Mouse (Mus musculus) left cerebral cortex, adult 18-20 months (tissue): ENCODE data around the gene Rnf144b. TPM values are rescaled to one million over a fixed set of nuclear protein-coding genes. Genes with fewer than 3 reads are reported as not detected.
A peak's percentile ranks its signal among the peaks of the same experiment; 100 is the strongest.

Experiments
- DNase-seq, 2 experiments: peaks; one replicate each; pipeline ENCODE4 v3.0.0; 2021 to 2022; ENCODE audit warnings: low spot score in 2 of 2, mixed read lengths in 1 of 2
- total RNA-seq, 2 experiments: library from RNA; stranded (reverse); gene quantifications; 2 replicates each; pipeline ENCODE4 v1.2.3; 2021

Gene Rnf144b
- total RNA-seq, 2 experiments from 2014 or later, result 22.5 to 26.3 TPM

GRCm38 (mm10) chr13:47170811-47171555 lies 48.5 kb downstream of the Rnf144b start:
- no peak for DNase-seq

GRCm38 (mm10) chr13:47172891-47173290 lies 50.4 kb downstream of the Rnf144b start:
- DNase-seq, result no peak

DNA sequence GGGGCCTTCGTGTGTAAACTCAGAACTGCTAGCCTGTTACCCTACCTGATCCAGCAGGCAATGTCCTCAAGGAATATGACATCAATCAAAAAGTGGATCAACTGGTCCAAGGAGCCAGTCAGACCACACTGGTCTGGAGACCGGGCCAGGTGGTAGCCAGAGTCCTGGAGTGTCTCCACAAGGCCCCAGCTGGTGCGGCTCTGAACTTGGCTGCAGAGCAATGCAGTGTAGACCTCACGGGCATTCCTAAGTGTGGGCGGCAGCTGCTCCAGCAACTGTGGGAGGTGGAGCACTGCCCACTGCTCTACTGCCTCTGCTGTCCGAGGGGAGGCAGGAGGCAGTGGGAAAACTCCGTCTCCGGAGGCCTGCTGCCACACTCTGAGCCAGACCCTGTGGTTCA lies 55.7 kb downstream of the Rnf144b start:
- DNase-seq, result no peak

- no peak for DNase-seq
Measured at GRCm38 (mm10) chr13:47180776-47181175, 58.3 kb downstream of the Rnf144b start.

DNA sequence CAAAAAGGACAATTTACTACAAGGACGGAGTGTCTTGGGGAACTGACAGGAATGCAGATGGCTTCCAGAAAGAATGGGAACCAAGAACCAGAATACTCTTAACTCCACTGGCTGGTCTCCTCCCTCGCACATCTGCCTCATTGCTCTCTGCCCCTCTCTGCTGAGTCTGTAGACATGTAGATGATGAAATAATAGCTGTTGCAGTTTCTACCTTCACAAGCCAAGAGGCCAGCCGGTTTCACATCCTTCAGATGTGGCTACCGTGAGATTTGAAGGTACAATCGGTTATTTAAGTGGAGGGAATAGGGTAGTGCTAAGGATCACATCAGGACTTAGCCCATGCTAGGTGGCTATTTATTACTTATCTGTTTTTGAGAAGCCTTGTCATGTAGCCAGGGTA lies 59.9 kb downstream of the Rnf144b start:
- DNase-seq, result no peak

GRCm38 (mm10) chr13:47183033-47183730 lies 60.7 kb downstream of the Rnf144b start:
- no peak for DNase-seq

DNA sequence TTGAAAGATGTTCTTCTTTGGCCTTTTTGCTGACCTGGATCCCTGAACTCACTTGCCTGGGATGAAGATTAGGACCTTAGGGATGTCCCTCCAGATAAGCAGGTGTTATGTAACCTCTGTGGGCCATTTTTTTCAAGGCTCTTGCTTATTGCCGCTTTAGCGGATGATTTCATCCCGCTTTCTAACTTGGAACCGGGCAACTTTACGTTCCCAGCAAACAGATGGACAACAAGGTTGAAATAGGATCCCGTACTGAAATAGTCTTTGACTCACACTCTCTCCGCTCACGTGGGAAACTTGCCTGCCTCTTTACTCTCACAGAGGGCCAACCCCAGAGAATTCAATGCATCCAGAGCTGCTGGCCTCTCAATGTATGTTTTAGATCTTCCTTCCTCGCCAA lies 61.3 kb downstream of the Rnf144b start:
- peak; percentile 49 to 51 for DNase-seq

DNA sequence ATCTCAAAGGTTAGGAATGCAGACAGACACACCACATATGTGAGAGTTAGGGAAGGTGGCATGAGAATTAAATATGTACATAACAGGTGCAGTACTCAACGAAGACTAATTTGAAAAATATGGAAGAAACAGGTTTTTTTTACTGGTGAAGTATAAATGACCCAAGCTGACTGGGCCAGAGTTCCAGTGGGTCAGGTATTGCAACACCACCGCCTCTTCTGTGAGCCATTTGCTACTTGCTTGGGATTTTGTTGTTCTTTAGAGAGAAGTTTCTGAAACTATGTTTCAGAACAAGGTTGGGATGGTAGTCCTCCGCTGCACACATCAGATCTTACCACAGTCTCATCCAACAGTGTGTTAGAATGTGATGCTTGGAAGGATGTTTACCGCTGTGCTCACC lies 65.4 kb downstream of the Rnf144b start:
- DNase-seq, result no peak

DNA sequence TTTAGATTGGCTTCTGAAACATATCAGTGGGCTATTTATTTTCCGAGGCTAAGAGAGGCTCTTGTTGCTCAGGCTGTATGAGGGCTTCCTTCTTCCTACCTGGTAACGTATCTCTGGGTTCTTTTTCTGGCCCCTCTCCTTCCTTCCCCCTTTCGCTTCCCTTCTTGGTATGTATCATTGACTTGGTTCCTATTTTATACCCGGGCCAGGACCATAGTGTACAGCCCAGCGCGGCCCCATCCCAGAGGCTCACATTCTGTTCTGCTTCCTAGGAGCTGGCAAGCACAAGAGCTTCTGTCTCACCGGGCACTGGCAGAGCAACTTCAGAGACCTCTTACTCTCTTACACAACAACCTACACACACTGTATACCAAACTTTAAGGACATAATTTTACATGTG lies 67.5 kb downstream of the Rnf144b start:
- no peak for DNase-seq

DNA sequence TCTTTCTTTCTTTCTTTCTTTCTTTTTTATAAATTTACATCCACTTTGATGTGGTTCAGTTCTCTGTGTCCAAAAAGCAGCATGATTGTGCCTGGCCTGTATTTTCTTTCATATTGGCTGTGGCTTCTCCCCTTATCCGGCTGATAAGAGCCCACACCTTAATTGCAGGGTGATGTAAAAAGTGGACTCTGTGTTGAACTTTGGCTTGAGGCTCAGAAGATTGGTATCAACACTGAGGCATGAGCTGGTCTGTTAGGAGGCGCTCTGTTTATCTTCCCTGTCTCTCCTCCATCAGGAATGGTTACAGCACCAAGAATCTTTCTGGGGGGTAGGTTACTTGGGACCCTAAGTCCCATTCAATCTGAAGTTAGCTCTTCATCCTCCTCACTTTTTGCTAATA lies 69.7 kb downstream of the Rnf144b start:
- no peak for DNase-seq

GRCm38 (mm10) chr13:47192771-47193170 lies 70.3 kb downstream of the Rnf144b start:
- DNase-seq, result no peak

- DNase-seq, result peak; percentile 54 to 73
Measured at GRCm38 (mm10) chr13:47193326-47194153, 71.1 kb downstream of the Rnf144b start.

DNA sequence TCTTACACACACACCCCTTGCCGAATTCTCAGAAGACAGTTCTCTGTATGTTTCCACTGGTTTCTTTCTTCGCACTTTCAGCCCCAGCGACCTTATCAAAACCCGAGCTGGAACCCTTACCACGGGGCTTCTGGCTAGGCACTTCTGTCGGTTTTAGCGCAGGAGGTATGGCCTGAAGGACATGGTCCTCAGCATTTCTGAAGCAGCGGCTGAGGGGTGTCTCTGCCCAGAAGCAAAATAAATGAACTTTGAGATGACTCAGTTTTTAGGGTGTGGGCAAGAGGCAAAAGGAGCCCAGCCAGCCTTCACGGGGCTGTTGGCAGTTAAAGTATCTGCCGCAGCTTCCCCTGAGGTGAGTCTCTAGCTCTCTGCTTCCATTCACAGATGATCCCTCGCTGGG lies 72.2 kb downstream of the Rnf144b start:
- no peak for DNase-seq

DNA sequence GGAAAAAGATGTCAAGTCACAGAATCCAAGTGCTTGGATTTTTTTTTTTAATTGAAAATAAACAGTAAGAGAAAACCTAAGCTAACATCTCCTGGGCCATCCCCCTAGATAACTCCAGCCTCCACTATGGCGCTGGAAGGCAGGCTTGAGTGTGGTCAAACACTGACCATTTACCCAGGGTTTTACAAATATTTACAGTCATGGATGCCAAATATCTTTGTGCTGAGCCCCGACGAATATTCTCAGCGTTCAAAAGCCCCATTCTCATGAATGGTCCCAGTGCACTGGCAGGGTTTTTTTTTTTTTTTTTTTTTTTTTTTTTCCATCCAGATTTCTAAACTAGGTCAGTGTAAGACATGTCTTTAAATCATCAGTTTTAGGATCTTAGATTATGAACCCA lies 73.0 kb downstream of the Rnf144b start:
- no peak for DNase-seq

DNA sequence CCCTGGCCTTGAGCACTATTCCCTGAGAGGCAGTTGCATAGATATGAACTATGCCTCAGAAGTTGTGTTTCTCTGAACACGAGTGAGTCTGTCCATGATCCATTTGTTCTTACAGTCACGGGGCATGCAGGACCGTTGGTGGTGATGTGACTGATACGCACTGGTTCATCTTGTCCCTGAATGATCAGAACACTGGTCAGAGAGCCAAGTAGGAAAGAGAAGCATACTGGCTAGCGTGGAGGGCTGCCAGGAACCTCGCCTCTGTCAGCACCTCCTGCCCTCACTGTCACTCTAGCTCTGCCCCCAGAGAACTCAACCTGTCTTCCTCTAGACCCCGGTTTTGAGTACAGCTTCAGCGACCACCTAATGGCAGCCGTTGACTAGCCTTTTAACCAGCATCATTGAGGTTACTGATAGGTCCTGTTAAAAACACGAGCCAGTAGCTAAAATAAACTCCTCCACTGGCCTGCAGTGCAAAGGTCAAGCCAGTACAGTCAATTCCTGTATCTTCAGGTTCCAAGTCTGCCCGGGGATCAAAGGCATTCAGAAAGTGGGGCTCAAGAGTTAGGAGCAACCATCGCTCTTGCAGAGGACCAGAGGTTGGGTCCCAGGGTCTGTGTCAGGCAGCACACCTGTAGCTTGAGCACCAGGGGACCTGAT lies 77.7 kb downstream of the Rnf144b start:
- DNase-seq, result no peak

GRCm38 (mm10) chr13:47201962-47202624 lies 79.6 kb downstream of the Rnf144b start:
- no peak for DNase-seq

GRCm38 (mm10) chr13:47210496-47210895 lies 88.0 kb downstream of the Rnf144b start:
- no peak for DNase-seq

DNA sequence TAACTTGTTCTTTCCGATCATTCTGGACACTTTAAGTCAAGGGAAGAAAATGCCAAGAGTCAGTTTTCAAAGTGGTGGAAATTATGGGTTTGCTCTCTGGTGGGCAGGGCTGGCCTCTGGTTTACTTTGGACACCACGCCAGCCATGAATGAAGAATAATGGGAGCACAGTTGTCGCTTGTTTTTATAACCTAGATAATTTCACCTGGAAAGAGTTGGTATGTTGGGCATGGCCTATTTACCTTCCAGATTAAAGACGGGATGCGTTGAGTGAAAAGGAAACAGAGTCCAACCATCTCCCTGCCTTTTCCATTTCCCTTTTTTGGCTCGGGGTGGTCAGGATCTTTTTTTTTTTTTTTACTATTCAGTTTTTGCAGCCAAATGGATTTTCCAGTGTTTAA lies 88.5 kb downstream of the Rnf144b start:
- no peak for DNase-seq

DNA sequence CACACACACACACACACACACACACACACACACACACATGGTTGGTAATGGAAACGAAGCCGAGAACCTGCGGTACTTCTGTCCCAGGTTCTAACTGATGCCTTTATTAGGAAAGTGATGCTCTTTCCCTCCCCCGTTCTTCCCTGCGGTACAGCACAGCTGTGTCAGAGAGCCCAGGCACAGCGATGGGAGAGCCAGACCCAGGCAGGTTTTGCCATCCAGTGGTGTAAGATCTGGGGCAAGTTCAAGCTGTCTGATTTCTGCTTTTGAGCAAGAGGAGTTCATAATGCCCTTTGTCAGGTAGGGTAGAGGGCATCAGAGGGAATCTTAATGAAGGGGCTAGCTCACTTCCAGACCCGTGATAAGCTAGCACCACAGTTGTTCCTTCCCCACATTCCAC lies 89.1 kb downstream of the Rnf144b start:
- no peak for DNase-seq

DNA sequence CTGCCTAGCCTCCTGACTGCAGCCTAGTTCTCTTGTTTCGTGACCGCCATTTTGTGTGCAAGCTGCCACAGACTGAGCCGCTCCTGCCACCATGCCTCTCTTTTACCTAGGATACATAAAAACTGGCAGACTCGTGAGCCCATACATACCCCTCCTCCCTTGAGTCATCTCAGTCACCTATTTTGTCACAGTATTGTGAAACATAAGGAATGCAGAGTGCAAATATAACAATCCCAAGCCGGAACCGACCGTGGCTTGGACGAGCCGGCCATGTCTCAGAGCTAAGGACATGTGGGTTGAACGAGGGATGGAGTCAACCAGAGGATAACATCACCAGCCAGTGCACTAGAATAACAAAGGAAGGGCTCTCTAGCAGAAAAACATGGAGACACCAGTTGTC lies 91.4 kb downstream of the Rnf144b start:
- DNase-seq, result no peak

GRCm38 (mm10) chr13:47214895-47215294 lies 92.4 kb downstream of the Rnf144b start:
- no peak for DNase-seq
